Mouse (Mus musculus): ENCODE results near the gene Proz. TPM values are rescaled to one million over a fixed set of nuclear protein-coding genes. Genes with fewer than 3 reads are reported as not detected.
A peak's percentile ranks its signal among the peaks of the same experiment; 100 is the strongest.
"Not testable (repeated sequence)": the region's sequence is repeated elsewhere in the genome, so short reads cannot be mapped to it uniquely, and the experiment has no call there.

The Proz gene
- polyA plus RNA-seq, 1 experiment from 2014 or later: 0.50 TPM

DNA sequence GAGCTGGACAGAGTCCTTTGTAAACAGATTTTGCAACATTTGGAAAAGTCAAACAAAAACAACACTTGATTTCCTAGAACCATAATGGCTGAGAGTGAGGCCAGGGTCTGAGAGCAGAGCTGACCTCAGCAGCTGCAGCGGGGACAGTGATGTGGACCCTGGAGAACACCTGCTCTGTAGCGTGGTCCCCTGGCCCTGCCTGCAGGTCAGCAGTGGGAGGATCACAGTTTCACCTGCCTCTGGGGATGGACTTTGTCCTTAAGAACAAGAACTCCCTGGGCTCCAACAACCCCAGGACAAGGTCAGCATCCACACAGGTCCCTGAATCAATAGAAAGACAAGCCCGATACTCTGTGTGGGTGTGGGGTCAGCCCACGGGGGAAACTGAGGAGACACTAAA lies 3.4 kb upstream of the Proz start:
- Histone ChIP-seq H3K27me3 (ENCODE audit: insufficient read depth, poor library complexity, severe bottlenecking) (0 out of 2 replicates have a peak, but pooled peaks cover 4% of the 10 kb centered on the region), H3K4me1 (replicated peaks) (no peaks in the 10 kb centered on the region), H3K27ac (no peak overlapping the region), H3K36me3 (no peaks in the 10 kb centered on the region), H3K4me3 (no peak overlapping the region), H3K9me3 (no peaks in the 10 kb centered on the region)
- 84% methylated on average over 4 of the region's 4 CpGs for WGBS
- DNase-seq (ENCODE audit: low spot score): no peak

DNA sequence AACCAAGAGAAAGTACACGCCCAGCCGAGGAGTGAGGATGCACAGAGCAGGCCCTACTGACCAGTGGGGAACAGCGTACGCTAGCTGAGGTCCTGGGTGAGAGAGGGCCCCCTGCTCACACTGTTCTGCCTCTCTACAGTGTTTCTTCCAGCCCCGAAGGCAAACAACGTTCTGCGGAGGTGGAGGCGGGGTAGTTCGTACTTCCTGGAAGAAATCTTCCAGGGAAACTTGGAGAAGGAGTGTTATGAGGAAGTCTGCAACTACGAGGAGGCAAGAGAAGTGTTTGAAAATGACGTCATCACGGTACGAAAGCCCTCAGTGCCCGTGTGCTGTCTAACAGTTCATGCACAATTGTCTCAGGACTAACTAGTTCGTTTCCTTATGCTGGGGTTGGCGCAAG lies 2.4 kb downstream of the Proz start:
- Histone ChIP-seq H3K36me3 (no peaks in the 10 kb centered on the region), H3K9me3 (no peaks in the 10 kb centered on the region), H3K27ac (no peak overlapping the region), H3K27me3 (ENCODE audit: insufficient read depth, poor library complexity, severe bottlenecking) (no peaks in the 10 kb centered on the region), H3K4me1 (replicated peaks) (no peaks in the 10 kb centered on the region), H3K4me3 (no peak overlapping the region)
- 82% methylated on average over 16 of the region's 16 CpGs for WGBS
- no peak for DNase-seq (ENCODE audit: low spot score)

DNA sequence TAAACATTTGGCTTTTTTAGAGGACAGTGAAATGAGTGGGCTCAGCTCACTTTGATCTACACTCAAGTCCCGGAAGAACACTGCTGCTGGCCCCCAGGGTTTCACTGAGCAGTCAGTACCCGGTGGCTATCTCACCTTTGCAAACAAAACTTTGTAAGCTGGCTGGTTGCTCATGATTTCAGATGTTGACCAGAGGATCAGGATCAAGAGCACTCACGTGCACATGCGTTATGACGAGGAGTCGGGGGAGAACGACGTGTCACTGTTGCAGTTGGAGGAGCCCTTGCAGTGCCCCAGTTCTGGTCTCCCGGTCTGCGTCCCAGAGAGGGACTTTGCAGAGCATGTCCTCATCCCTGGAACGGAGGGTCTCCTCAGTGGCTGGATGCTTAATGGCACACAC lies 12.5 kb downstream of the Proz start:
- WGBS: 96% methylated on average over 11 of the region's 11 CpGs

DNA sequence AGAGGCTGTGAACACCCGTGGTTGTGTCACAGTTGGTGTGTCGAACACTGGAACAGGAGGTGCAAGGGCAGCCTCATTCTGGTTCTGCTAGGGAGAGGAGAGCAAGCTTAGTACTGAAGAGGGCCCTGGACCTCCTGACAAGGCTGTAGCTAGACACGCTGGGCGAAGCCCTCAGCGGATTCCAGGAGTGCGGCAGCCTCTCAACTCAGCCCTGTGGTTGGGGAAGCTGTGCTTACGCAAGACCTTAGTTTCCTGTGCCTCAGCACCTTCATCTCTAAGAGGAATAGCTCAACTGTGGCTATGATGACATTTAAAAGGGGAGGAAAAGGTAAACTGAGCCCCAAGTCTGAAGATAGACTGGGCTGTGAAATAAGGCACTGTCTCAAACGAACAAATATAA lies 14.3 kb downstream of the Proz start:
- Histone ChIP-seq H3K9me3 (no peaks in the 10 kb centered on the region), H3K27ac (no peak overlapping the region), H3K27me3 (ENCODE audit: insufficient read depth, poor library complexity, severe bottlenecking) (no peaks in the 10 kb centered on the region), H3K36me3 (peaks cover 76% of the 10 kb centered on the region), H3K4me1 (replicated peaks) (no peaks in the 10 kb centered on the region), H3K4me3 (no peak overlapping the region)
- 93% methylated on average over 8 of the region's 8 CpGs for WGBS
- DNase-seq (ENCODE audit: low spot score): no peak

More for the DNA sequence above, 12.5 kb downstream of the Proz start:
- Histone ChIP-seq H3K4me1 (replicated peaks) (no peaks in the 10 kb centered on the region), H3K4me3 (no peak overlapping the region), H3K27me3 (ENCODE audit: insufficient read depth, poor library complexity, severe bottlenecking) (no peaks in the 10 kb centered on the region), H3K27ac (no peak overlapping the region), H3K36me3 (peaks cover 59% of the 10 kb centered on the region), H3K9me3 (no peaks in the 10 kb centered on the region)
- DNase-seq (ENCODE audit: low spot score): no peak

DNA sequence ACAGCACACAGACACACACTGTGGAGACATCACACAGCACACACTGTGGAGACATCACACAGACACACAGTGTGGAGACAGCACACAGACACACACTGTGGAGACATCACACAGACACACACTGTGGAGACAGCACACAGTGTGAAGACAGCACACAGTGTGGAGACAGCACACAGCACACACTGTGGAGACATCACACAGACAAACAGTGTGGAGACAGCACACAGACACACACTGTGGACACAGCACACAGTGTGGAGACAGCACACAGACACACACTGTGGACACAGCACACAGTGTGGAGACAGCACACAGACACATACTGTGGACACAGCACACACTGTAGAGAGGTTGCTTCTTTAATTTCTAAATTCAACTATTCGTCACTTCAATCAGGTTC lies 14.9 kb downstream of the Proz start:
- 94% methylated on average over 1 of the region's 1 CpGs for WGBS
- not testable (repeated sequence) for DNase-seq (ENCODE audit: low spot score); H3K9me3 ChIP-seq; H3K4me3 ChIP-seq; H3K27ac ChIP-seq; H3K4me1 ChIP-seq (replicated peaks); H3K27me3 ChIP-seq (ENCODE audit: insufficient read depth, poor library complexity, severe bottlenecking)
- peaks cover 82% of the 10 kb centered on the region for H3K36me3 ChIP-seq

DNA sequence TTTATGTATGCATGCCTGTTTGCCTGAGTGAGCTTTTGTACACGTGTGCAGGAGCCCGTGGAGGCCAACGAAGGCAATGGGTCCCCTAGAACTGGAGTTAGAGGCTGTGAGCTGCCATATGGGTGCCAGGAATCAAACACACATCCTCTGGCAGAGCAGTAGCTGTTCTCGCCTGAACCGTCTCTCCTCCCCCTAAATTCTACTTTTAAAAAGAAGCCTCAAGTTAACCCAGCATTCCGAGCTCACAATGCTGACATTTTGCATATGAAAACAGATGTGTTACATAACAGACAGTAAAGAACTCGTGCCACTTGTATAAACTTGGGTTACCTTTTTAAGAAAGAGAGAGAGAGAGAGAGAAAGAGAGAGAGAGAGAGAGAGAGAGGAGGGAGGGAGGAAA lies 16.8 kb downstream of the Proz start:
- DNase-seq (ENCODE audit: low spot score): no peak
- no peak overlapping the region for H3K27ac ChIP-seq
- H3K27me3 ChIP-seq (ENCODE audit: insufficient read depth, poor library complexity, severe bottlenecking): no peaks in the 10 kb centered on the region
- no peaks in the 10 kb centered on the region for H3K4me1 ChIP-seq (replicated peaks)
- WGBS: 88% methylated on average over 7 of the region's 7 CpGs
- H3K36me3 ChIP-seq: peaks cover 100% of the 10 kb centered on the region
- H3K4me3 ChIP-seq: no peak overlapping the region
- H3K9me3 ChIP-seq: no peaks in the 10 kb centered on the region

DNA sequence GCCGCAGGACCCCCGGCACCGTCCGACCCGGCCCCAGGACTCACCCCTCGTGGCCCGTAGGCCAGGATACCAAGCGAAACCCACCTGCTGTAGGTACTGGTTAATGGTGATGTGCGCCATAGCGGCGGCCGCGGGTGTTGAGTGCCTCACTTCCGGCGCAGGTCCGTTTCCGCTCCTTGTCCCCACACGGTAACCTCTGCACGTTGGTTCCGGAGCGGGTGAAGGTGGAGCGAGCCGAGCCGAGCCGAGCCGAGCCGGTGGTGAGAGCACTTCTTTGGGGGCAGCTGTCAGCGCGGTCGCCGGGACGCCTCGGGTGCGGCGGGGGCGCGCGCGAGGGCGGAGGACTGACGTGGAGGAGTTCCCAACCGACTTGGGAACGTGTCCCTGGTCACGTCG lies 44.0 kb downstream of the Proz start:
- Histone ChIP-seq H3K27ac (peak overlapping the region; percentile 95), H3K27me3 (ENCODE audit: insufficient read depth, poor library complexity, severe bottlenecking) (no peaks in the 10 kb centered on the region), H3K4me1 (replicated peaks) (peaks cover 31% of the 10 kb centered on the region), H3K9me3 (no peaks in the 10 kb centered on the region), H3K4me3 (peak overlapping the region; percentile 70), H3K36me3 (peaks cover 30% of the 10 kb centered on the region)
- DNase-seq (ENCODE audit: low spot score): peak; percentile 91
- WGBS: under 1% methylated on average over 45 of the region's 45 CpGs

DNA sequence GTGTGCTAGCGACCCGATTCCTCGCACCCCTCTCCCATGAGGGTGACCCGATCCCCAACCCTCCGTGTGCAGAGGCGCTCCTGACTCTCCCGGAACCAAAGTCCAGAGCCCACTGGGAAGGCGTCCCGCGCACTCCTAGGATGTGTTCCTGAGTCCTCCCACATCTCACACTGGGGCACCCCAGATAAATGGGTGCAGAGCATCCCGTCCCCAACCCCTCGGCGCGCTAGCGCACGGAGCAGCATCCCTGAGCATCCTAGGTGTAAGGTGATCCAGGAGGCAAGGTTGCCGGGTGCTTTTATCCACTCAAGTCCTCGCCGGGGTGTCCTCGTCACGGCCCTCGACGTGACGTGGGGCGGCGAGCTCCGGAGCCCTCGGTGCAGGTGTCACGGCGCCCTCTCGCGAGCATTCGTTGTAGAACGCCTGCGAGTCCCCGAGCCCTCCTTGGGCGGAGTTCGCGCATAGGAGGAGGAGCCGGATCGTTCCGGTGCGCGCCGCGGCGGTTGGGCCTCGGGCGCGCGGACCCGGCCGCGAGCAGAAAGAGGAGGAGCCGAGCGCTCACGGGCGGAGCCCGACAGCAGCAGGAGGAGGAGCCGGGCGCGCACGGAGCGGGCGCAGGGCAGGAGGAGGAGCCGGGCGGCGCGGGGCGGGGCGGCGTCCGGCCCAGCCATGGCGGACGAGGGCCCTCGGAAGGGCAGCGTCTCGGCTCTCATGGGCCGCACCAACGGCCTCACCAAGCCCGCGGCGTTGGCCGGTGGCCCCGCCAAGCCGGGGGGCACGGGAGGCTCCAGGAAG lies 44.6 kb downstream of the Proz start, which contains the start of the genes Pcid2 and Cul4a:
Gene Pcid2, minus strand, starts transcription at position 373 of the 795 bp plus-strand sequence.
Gene Cul4a, plus strand, starts transcription at position 535 of the 795 bp plus-strand sequence.
- peak within 1 kb of the TSS; percentile 95 for H3K27ac ChIP-seq
- WGBS: under 1% methylated on average over 87 of the region's 87 CpGs
- H3K4me1 ChIP-seq (replicated peaks): peaks cover 31% of the 10 kb centered on the region
- DNase-seq (ENCODE audit: low spot score): peak; percentile 98
- H3K9me3 ChIP-seq: no peaks in the 10 kb centered on the region
- peak within 1 kb of the TSS; percentile 70 for H3K4me3 ChIP-seq
- H3K36me3 ChIP-seq: peaks cover 24% of the 10 kb centered on the region
- no peaks in the 10 kb centered on the region for H3K27me3 ChIP-seq (ENCODE audit: insufficient read depth, poor library complexity, severe bottlenecking)

DNA sequence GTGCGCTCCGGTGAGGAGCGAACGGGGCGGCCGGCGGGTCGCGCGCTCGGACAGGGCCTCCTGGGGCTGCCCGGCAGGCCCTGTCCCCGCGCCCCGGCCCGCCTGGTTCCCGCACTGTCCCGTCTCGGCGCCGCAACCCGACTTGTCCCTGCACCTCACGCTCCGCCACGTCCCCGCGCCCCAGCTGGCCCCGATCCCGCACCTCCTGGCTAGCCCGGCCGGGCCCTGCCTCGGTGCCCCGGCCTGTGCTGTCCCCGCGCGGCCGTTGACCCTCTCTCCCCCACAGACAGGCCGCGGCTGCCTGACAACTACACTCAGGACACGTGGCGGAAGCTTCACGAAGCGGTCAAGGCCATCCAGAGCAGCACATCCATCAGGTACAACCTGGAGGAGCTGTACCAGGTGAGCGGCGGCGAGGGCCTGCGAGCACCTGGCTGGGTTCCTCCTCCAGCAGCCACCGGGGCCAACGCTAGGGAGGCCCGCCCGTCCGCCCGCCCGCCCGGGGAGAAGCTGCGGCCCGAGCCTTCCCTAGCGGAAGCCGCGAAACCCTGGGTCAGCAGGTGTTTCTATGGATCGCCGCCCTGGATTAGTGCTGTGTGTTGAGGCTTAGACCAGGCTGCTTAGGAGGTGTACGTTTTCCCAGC lies 45.3 kb downstream of the Proz start:
- H3K27ac ChIP-seq: peak overlapping the region; percentile 95
- DNase-seq (ENCODE audit: low spot score): no peak
- WGBS: under 1% methylated on average over 63 of the region's 63 CpGs
- H3K27me3 ChIP-seq (ENCODE audit: insufficient read depth, poor library complexity, severe bottlenecking): no peaks in the 10 kb centered on the region
- no peaks in the 10 kb centered on the region for H3K9me3 ChIP-seq
- peaks cover 33% of the 10 kb centered on the region for H3K4me1 ChIP-seq (replicated peaks)
- H3K36me3 ChIP-seq: peaks cover 21% of the 10 kb centered on the region
- H3K4me3 ChIP-seq: peak overlapping the region; percentile 70

DNA sequence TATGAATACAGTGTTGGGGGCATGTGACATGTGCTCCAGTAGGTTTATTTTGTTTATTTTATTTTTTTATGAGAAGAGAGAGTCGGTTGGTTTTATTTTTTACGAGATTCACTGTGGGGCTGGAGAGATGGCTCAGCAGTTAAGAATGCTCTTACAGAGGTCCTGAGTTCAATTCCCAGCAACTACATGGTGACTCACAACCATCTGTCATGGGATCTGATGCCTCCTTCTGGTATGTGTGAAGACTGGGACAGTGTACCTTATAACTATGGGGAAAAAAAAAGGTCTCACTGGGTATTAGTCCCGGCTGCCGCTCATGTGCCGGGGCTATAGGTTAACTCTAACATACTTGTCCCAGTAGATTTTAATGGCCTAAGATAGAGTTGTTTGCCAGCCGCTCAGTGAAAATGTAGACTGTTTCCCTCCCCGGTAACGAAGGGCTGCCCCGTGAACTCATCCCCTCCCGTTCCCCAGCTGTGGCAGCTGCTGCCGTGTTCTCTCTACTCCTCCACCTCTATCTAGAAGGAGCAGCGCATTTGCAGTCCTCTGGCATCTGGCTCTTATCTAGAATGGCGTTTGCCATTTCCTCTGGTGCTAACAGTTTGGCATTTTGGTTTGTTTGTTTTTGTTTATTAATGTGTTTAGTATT lies 47.4 kb downstream of the Proz start:
- Histone ChIP-seq H3K36me3 (peaks cover 15% of the 10 kb centered on the region), H3K27me3 (ENCODE audit: insufficient read depth, poor library complexity, severe bottlenecking) (no peaks in the 10 kb centered on the region), H3K9me3 (no peaks in the 10 kb centered on the region), H3K4me1 (replicated peaks) (peaks cover 33% of the 10 kb centered on the region), H3K27ac (no peak overlapping the region), H3K4me3 (no peak overlapping the region)
- 93% methylated on average over 13 of the region's 13 CpGs for WGBS
- DNase-seq (ENCODE audit: low spot score): no peak

DNA sequence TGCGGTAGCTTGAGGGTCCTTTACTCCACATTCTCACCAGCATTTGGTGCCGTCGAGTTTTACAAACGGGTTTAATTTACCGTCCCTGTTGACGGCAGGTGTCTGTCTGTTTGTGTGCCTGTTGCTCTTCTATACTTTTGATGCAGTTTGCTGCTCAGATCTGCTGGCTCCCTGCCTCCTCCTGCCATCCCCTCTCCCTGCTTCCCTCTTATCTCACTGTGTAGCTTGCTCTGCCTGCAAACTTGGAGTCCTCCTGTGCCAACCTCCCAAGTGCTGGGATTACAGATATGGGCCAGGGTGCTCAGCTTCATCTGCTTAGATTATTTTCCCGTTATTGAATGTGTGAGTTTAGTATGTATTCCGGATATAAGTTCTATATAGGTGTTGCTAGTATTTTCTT lies 48.3 kb downstream of the Proz start:
- Histone ChIP-seq H3K4me3 (no peak overlapping the region), H3K27ac (no peak overlapping the region), H3K9me3 (no peaks in the 10 kb centered on the region), H3K4me1 (replicated peaks) (peaks cover 25% of the 10 kb centered on the region), H3K36me3 (peaks cover 23% of the 10 kb centered on the region), H3K27me3 (ENCODE audit: insufficient read depth, poor library complexity, severe bottlenecking) (no peaks in the 10 kb centered on the region)
- no peak for DNase-seq (ENCODE audit: low spot score)
- 91% methylated on average over 8 of the region's 8 CpGs for WGBS

DNA sequence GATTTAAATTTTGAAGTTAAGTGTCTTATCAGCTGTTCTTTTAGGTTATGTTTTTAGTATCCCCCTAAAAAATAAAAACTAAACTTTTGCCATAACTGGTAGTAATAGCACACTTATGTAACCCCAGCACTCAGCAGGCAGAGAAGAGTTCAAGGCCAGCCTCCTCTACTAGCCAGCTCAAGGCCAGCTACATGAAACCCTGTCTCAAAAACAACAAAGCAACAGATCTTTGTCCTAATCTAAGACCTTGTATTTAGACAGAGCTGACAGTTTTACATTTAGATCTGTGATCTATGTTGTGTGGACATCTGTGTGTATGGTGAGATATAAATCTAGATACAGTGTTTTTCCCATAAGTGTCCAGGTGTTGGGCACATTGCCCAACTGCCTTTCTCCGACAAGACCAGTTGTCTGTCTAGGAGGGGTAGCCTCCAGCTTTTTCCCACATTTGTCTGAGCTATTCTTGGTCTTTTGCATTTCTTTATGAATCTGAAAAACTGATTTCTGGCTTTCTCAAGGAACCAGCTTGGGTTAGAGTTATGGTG lies 48.8 kb downstream of the Proz start:
- Histone ChIP-seq H3K4me1 (replicated peaks) (peaks cover 20% of the 10 kb centered on the region), H3K36me3 (peaks cover 28% of the 10 kb centered on the region), H3K4me3 (no peak overlapping the region), H3K27me3 (ENCODE audit: insufficient read depth, poor library complexity, severe bottlenecking) (no peaks in the 10 kb centered on the region), H3K9me3 (no peaks in the 10 kb centered on the region), H3K27ac (no peak overlapping the region)
- no peak for DNase-seq (ENCODE audit: low spot score)
- WGBS: 86% methylated on average over 1 of the region's 1 CpGs

DNA sequence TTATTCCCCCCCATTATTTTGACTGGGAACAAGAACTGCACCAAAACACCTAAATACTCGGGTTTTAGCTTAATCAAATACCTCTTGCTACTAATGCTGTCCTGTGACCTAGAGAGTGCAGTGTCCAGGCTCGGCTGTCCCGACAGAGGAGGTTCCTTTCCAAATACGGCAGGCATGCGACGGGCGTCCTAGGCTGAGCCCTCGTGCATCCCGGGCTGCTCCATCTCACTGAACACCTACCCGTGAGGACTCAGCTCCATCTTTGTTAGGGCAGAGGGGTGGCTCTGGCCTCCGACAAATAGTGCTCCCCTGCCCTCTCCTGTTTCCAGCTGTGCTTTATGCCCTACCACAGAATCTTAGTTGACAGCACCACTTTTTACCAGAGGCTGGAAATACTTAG lies 51.2 kb downstream of the Proz start:
- DNase-seq (ENCODE audit: low spot score): no peak
- WGBS: 87% methylated on average over 11 of the region's 11 CpGs
- Histone ChIP-seq H3K9me3 (no peaks in the 10 kb centered on the region), H3K36me3 (peaks cover 42% of the 10 kb centered on the region), H3K4me1 (replicated peaks) (peaks cover 11% of the 10 kb centered on the region), H3K27ac (no peak overlapping the region), H3K27me3 (ENCODE audit: insufficient read depth, poor library complexity, severe bottlenecking) (no peaks in the 10 kb centered on the region), H3K4me3 (no peak overlapping the region)
